Mouse (Mus musculus) layer of hippocampus, adult 11-12 months (tissue): Measurements from ENCODE around the gene Sept7.
A peak's percentile ranks its signal among the peaks of the same experiment; 100 is the strongest.
"Not testable (repeated sequence)": the region's sequence is repeated elsewhere in the genome, so short reads cannot be mapped to it uniquely, and the experiment has no call there.

Experiments
- DNase-seq: peaks from one replicate; pipeline ENCODE4 v3.0.0; 2022; ENCODE audit warnings: low spot score

The Sept7 gene

DNA sequence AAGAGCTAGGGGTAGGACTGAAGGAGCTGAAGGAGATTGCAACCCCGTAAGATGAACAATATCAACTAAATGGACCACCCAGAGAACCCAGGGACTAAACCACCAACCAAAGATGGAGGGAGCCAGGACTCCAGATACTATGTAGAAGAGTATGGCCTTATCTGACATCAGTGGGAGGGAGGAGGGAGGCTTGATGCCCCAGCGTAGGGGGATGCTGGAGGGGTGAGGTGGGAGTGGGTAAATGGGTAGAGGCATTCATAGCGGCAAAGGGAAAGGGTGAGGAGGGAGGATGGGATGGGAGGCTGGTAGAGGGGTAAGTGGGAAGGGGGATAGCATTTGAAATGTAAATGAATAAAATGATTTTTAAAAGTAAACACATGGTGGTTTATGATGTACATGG lies 8.2 kb downstream of the Sept7 start:
- no peak for DNase-seq

DNA sequence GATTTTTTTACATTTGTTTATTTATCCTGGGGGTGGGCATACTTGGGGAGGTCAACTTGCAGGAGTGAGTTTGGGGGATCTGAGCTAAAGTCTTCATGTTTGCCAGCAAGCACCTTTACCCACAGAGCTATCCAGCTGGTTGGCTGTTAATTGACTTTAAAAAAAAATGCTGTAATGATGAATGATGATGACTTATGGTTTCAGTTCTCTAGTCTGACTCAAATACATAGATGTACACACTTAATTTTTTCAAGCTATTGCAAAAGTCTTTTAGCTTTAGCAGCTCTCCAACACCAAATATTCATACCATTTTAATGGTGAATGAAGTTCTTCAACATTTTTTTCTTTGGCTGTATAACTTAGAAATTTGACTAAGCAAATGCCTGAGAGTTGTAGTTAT lies 8.7 kb downstream of the Sept7 start:
- no peak for DNase-seq

DNA sequence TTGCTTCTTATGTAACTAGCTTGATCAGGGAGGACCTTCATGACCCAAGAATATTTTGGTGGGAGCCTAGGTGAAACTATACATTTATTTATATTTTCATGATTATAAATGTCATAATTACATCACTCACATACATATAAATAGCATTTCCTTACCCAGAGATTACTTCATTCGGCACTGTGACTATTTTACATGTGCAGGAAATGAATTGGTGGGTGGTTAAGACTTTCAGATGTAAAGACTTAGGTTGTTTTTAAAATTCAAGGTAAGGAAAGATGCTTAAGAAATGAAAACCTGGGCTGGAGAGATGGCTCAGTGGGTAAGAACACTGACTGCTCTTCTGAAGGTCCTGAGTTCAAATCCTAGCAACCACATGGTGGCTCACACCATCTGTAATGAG lies 9.8 kb downstream of the Sept7 start:
- no peak for DNase-seq

DNA sequence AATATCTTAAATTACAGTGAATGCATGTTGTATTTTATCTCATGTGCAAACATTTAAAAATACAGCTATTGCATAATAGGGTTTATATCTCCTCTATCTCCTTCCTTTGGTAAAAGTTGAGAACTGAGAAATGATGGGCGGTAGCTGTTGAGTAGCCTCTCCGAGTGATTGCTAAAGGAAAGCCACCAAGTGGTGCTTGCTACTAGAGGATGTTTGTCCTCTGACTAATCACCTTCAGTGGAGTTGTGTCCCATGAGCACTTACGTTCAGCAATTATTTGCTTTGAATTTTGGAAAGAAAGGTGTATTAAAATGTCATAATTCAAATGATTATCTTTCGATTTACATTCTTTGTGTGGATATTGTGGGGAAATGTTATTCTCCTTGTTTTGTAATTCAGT lies 13.6 kb downstream of the Sept7 start:
- DNase-seq: no peak

DNA sequence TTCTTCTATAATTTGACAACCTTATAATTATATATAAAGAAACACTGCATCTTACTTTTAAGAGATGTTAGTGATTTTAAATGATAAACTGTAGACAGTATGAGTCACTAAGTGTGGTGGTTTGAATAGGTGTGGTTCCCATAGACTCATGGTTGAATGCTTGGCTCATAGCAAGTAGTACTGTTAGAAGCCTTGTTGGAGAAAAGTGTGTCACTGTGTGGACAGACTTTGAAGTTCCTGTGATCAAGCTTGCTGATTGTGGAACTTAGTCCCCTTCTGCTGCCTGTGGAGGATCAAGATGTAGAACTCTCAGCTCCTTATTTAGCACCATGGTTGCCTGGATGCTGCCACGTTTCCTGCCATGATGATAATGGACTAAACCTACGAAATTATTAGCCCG lies 14.9 kb downstream of the Sept7 start:
- DNase-seq: no peak

DNA sequence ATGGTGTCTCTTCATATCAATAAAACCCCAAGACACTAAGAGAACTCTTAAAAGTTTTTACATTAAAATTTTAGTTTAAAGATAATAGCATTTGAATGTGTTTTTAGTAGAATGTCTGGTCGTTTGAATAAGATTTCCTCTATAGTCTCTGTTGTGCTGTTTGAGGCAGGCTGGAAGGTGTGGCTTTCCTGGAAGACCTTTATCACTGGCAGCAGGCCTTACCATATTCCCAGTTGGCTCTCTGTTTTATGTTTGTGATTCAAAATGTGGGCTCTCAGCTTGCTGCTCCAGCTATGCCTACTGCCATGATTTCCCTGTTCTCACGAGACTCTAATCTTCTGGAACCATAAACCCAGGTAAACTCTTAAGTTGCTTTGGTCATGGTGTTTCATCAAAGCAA lies 15.3 kb downstream of the Sept7 start:
- DNase-seq: no peak

DNA sequence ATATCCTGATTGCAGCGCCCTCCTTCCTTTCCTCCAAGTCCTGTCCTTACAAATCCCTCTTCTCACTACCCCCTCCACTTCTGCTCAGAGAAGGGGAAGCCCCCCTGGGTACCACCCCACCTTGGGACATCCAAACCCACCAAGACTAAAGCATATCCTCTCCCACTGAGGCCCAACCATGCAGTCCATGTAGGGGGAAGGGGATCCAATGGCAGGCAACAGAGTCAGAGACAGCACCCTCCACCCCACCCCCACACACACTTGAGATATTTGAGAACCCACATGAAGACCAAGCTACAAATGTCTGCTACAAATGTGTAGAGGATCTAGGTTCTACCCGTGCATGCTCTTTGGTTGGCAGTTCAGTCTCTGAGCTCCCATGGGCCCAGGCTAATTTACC lies 19.7 kb downstream of the Sept7 start:
- DNase-seq: no peak

DNA sequence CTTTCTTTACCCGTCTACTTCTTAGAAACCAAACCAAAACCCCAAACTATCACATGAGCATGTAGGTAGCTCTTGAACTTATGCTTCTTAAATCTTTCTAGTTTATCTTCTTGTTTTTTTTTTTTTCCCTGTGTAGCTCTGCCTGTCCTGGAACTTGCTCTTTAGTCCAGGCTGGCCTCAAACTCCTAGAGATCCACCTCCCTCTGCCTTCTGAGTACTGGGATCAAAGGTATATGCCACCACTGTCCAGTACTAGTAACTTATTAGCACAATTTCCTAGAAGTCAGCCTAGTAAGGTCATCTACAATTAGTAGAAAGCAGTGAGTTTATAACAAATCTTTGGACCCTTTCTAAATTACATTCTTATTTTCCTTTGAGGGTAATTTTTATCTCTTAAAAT lies 37.6 kb downstream of the Sept7 start:
- no peak for DNase-seq

DNA sequence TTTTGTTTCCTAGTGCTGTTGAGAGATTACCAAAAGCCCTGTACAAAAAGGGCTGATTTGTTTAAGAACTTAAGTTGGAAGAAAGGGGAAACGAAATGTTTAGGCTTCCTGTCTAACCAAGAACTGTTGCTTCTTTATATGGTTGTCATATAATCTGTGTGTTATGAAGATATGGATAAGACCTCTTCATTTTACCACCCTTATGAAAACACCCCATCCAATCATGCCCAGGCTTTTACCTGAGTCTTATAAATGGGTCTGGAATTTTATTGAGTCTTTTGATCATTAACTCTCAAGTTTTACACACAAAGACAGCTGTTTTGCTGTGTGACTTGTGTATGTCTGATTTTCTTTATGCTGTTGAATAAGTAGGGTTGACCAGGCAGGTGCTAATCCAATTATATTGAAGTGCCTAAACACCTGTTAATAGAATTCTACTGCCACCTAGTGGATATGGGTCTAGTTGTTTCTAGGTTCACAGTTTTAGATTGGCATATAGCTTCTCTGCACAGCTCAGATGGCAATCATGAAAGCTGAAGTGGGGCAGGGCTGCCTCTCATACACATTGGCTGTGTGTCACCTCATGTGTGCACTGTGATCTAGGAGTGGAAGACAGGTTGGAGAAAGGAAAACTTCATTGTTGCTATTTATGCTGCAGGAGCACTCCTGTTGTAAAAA lies 57.4 kb downstream of the Sept7 start:
- DNase-seq: peak; percentile 43

DNA sequence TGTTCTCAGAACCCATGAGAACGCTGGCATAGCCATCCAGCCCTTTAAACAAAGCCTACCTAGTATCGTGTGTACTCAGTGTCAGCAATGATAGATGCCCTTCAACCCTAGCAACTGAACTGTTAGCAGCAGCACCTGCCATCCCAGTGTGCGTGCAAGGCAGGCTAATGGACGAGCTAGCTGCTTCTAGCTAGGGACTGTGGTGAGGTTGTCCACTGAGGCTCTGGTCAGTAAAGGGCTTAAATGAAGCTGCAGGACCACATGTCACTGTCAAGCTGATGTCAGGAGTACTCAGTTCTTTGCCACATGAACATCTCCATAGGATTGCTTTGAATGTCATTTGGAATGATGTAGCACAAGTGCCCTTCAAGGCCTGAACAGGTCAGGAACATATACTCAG lies 62.1 kb downstream of the Sept7 start:
- no peak for DNase-seq

DNA sequence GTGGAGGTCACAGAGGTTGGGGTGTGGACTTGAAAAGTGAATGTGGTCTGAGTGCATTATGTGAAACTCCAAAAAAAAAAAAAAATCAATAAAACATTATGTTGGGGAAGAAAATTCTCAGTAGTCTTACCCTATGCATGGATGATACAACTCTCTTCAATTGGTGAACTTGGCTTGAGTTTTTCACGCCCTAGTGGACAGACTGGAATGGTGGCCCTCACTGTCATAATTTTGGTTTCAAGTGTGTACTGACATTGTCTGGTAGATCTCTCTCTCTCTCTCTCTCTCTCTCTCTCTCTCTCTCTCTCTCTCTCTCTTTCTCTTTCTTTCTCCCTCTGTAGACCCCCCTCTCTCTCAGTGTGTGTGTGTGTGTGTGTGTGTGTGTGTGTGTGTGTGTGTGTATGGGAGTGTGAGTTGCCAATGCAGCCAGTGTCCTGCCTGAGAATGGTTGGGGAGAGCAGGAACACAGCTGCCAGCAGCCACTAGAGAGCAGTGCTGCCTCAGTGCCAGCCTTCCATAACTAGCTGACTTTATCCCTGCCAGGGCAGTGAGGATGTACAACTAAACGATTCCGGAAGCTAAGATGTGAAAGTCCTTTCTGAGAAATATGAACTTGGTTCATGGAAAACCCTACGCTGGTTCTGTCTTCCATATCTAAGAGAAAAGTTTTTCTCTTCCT lies 65.7 kb downstream of the Sept7 start:
- DNase-seq: peak; percentile 70

DNA sequence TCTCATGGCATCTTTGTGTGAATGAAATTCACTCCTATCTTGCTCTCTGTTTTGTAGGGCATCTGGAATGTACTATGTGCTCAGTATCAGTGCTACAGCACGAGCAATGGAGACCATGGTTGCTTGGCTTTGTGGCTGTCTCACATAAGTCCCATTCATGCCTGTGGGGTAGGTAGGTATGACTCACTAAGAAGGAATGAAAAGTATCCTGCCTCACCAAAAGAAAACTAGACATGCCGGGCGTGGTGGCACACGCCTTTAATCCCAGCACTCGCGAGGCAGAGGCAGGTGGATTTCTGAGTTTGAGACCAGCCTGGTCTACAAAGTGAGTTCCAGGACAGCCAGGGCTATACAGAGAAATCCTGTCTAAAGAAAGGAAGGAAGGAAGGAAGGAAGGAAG lies 67.4 kb downstream of the Sept7 start:
- DNase-seq: not testable (repeated sequence)

DNA sequence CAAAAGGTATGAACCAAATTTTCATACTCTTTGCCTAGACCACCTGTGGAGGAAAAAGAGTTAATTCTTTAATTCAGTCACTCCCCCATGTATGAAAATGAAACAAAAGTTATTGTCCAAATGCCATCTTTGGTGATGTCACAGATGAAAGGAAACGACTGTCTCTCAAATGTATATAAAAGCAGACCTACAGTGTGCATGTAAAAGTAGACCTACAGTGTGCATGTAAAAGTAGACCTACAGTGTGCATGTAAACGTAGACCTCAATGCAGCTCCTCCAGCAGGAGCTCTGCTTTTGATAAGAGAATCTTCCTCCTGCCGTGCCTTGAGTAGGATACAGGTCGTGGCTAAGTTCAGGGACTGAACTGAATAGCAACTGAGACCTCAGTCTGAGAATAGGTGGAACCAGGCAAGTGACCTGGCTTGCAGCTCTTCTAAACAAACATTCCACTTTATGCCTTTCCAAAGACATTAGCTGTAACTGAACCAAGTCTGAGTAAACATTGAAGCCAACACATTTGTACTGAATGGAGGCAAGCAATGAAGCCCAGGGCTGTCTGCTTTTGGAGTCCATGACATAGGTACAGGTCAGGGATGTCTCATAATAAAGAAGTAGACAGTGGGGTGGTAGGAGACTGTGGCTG lies 75.6 kb downstream of the Sept7 start:
- no peak for DNase-seq

DNA sequence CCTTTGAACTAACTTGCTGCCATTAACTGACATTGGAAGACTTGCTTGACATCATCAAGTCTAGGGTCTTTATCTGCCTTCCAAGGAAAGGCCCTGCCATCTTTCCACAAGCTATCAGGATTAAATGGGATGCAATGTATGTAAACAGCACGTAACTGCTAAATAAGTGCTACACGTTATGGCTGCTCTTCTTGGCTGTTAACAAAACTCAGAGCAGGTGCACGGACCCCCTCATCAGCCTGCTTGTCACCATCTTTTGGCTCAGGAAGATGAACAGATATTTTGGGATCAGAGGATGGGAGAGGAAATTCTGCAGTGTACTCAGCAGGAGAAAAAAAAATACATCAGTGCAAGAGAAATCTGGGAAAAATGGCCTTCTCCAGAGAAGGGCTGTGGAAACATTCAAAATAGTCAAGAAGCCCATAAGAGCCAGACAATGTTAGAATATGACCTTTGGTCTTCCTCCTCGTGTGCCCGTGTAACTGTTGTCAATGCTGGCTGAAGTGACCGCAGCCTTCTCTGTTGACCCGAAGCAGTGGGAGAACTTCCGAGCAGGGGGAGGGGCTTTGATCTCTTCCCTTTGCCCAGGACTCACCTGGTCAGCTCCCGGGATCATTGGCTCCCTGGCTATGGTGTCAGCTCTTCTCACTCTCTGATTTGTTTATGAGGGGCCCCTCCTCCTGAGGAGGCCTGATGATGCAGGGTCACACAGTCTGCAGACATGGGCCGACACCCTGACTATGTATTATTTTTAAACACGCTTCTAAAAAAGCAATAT lies 76.9 kb downstream of the Sept7 start:
- DNase-seq: no peak

DNA sequence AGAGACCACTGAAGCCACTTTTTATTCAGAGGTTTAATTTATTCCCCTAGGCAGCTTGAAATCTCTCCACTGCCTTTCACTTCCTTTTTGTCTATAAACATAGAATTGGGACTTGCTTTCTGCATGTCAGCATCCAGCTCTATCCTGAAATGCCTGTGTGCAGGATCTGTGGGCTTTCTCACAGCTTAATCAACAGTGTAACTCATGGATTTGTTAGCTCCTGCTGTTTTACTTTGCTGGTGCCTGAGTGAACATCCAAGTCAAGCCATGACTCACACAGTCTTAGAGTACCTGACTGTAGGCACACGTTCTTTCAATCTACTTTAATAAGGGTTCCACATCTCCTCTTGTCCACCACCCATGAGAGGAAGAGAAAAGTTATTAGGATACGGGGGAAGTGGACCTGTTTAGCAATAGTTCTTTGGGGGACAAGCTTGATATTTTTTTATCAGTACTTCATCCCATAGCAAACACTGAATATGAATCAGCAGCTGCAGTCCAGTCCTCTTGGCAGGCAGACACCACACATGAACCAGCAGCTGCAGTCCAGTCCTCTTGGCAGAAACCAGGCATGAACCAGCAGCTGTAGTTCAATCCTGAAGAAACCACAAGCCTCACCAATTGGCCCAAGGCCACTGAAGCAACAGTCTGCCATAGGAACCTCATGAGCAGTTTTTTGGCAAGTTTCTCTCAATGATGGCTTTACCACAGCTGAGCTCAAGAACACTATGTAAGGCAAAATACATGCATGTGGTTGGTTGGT lies 85.4 kb downstream of the Sept7 start:
- DNase-seq: no peak

DNA sequence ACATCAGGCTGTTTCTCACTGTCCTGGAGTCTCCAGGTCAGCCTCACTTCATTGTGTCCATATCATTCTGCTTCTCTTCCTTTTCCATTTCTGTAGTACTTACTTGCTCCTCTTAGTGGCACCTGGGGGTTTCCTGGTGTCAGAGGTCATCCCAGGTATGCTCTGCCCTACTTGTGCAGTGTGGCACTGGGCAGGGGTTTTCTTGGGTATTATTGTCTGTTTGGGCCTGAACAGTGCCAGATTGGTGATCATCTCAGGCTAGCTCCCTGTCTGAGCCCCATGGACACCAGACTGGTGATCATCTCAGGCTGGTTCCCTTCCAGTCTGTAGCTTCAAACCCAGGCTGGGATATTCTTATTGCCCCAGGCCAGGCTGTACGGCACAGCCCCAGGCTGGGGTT lies 88.2 kb downstream of the Sept7 start:
- no peak for DNase-seq

DNA sequence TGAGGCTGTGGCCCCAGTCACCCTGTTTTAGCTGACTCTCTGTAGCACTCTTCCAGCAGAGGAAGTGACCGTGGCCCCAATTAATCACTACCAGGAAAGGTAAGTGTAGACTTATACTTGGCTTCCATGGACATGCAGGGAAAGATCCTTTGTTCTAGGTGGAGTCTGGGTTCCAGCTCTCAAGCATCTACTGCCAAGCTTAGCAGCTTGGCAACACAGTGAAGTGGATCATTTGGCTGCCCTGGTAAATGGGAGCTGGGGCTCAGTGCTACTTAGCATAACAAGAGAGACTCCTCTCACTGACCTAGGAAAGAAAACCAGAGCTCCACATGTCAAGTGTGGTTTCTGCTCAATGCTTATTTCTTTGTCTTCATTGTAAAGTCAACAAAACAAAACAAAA lies 101.5 kb downstream of the Sept7 start:
- DNase-seq: no peak

DNA sequence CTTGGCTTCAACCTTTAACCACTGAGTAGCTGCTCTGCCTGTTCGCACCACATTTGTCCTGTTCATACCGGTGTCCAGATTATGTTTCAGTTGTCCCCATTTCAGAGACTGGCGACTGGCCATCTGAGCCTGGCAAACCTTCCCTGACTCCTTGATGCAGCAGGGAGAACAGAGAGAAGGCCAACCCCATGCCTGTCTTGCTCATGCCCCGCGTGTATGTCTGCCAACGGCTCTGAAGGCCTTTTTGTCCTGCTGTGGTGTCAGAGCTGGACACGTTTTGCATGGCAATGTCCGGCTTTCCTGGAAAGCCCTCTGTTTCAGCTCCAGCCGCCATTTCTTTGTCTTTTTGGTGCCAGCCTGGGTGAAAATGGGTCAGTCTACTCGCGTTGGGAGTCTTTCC lies 103.6 kb downstream of the Sept7 start:
- DNase-seq: peak; percentile 65

DNA sequence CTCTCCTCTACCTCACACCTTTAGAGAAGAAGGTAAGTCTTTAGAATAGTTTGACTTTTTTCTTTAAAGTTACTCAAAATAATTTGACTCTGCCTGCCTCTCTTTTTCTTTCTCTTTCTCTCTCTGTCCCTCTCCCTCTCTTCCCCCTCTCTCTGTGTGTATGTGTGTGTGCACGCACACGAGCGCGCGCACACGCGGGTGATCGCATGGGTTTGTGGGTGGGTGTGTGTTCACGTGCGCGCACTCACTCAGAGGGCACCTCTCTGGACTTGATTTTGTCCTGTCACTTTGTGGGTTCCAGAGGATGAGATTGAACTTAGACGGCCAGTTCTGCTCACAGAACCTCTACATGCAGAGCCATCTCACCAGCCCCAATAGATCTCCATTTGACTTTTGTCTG lies 105.3 kb downstream of the Sept7 start:
- DNase-seq: no peak

DNA sequence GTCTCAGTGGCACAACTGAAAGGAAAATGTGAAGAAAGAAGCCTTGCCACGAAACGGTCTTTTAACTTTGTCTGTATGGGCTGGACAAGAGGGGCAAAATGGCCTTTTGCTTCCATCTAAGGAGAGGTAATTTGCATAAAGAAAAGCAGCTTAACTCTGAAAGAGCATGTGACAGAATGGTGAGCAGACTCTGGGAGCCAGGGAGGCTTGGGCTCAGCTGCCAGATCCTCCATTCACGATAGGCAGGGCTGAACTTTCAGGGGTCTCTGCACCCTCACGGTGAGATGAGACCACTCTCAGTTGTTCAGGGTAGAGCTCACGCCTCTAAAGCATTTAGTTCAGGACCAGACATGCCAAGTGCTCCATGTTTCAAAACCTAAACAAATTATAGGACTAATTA lies 105.8 kb downstream of the Sept7 start:
- no peak for DNase-seq
